Mouse (Mus musculus) WW6 (cell line): ENCODE measurements at regions not wholly inside any gene's neighbourhood (a gene's known extent, or its start where the extent isn't known, plus 50 kb on each side); places are given as distances from the start of the nearest gene placed in this dataset.
A peak's percentile ranks its signal among the peaks of the same experiment; 100 is the strongest.

Experiments used
- DNase-seq: peaks from one replicate; pipeline ENCODE4 v3.0.0-alpha.2; 2013; ENCODE audit warnings: low read depth, low spot score

DNA sequence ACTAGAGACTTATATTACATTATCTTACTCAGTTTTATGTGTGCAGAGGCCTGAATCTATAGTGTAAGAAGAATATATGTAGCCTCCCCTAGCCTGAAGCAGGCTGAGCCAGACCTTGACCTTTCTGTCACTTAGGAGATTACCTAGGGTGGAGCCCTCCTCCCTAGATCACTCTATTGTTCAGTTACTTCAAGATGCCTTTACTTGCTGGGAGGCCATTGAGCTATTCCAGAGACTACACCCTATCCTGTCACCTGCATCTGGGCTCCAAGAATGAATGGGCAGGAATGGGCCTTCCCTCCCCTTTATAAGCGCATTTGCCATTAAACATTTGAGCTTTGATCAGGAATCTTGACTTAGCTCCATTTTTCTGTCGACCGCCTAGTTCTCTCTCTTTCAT is 846.9 kb upstream of the Gcfc2 start:
- DNase-seq, result peak; percentile 43
